Mouse (Mus musculus): Measurements from ENCODE around the gene Gm47841.

DNA sequence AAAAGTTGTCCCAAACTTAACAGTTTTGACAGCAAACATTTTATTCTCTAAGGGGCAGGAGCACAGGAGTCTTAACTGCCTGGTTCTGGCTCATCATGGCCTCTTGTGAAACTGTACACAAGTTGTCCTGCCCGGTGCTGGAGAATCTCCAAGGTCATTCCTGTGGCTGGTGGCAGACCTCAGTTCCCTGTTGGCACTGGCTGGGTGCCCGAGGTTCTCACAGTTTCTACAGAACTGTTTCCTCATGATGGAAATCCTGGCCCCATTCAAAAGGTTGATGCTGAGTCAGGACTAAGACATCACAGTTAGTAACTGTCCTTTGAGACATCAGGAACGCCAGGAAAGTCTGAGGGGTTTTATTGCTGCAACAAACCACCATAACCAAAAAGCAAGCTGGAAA, 39.8 kb upstream of the Gm47841 start:
- TF ChIP-seq EP300 (optimal IDR thresholded peaks at IDR 0.05) (no peak), CTCF (IDR thresholded peaks at IDR 0.05; ENCODE audit: low read depth) (no peak)

Data from stomach, postnatal 0 days (tissue).